Mouse (Mus musculus): ENCODE data around the gene Acpp. TPM values are rescaled to one million over a fixed set of nuclear protein-coding genes. Genes with fewer than 3 reads are reported as not detected.

Acpp gene
- polyA plus RNA-seq, 1 experiment from 2014 or later, result 0.10 TPM

DNA sequence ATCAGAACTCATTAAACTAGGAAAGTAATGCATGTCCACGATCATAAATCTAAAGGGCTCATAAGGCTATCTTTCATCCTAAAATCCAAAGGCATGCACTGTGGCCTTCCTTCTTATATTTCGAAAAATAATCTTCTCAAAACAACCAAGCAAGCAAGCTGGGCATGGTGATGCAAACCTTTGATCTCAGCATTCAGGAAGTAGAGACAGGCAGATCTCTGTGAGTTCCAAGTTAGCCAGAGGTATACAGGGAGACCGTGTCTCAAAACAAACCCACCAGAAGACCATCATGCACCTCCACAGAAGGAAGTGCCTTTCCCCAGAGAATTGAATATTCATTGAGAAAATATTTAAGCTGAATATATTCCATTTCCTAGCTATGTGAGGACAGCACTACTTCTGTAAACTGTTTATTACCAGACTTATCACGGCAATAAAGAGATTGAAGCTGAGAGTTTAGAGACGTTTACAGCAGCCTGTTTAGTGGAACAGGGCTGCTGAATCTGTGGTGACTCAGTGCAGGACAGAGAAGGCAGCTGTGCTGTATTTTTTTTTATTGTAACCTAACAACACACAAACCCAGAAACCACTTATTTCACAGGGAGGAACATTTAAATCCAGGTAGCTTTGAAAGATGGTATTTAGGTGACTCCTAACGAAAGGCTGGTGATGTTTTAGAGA is 90.1 kb downstream of the Acpp start:
- H3K9me3 ChIP-seq (replicated peaks), result no peaks in the 10 kb centered on the region
- H3K27me3 ChIP-seq, result no peaks in the 10 kb centered on the region
- no peak for ATAC-seq (replicated peaks; ENCODE audit: insufficient number of reproducible peaks, insufficient read depth, low FRiP score, low read depth)
- WGBS, result 65% methylated on average over 6 of the region's 6 CpGs
- no peak overlapping the region for H3K9ac ChIP-seq
- H3K27ac ChIP-seq, result no peak overlapping the region
- H3K4me2 ChIP-seq, result no peak overlapping the region
- H3K4me3 ChIP-seq, result no peak overlapping the region
- peaks cover 8% of the 10 kb centered on the region for H3K4me1 ChIP-seq (replicated peaks)
- peaks cover 8% of the 10 kb centered on the region for H3K36me3 ChIP-seq

DNA sequence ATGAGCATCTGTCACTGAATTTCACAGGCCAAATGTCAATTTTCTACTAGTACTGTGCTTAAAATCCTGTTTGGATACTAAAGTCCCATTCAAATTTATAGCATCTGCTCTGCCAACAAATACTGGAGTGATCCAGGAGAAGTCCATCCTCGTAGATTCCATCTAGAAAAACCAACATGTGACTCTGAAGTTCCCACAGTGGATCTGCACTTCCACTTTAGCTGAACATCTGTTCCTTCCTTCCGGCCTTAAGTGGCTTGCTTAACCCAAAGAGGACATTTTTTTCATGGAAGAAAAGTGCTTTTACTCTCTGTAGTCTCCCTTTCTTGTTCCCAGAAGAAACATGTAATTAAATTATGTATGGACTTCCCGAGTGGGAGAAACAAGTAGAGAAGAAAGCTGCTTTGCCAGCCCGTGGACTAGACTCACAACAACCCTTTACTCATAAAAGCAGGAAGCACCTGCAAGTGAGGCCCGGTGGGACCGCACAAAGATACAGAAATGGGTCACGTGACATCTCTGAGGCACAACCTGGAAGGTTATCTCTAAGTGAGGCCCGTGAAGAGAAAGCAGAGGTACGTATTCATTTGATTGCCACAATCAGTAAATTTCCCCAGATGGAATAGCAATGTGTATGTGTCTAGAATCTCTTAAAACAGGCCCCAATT is 93.6 kb downstream of the Acpp start:
- WGBS, result 64% methylated on average over 9 of the region's 9 CpGs
- Histone ChIP-seq H3K4me2 (no peak overlapping the region), H3K4me1 (replicated peaks) (no peaks in the 10 kb centered on the region; the same call in 1 of the 2 replicates), H3K36me3 (peaks cover 8% of the 10 kb centered on the region), H3K27me3 (no peaks in the 10 kb centered on the region), H3K9me3 (replicated peaks) (no peaks in the 10 kb centered on the region), H3K27ac (no peak overlapping the region), H3K9ac (no peak overlapping the region), H3K4me3 (no peak overlapping the region)
- no peak for ATAC-seq (replicated peaks; ENCODE audit: insufficient number of reproducible peaks, insufficient read depth, low FRiP score, low read depth)

DNA sequence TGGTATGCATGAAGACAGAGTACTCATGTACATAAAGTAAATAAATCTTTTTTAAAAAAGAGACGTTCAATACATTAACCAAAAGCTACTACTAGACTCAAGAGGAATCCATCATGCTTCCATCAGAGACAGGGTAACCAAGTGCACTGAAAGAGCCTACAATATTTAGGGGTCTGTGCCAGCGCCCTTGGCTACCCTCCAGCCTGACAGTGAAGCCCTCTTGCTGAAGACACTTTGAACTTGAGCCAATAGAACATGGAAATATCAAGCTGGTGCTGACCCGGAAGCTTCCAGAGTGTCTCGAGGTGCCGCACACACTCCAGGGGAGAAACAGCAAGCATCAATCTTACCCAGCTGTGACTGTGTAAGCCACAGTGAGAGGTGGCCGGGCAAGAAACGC is 97.4 kb downstream of the Acpp start:
- H3K27ac ChIP-seq, result no peak overlapping the region
- H3K9me3 ChIP-seq (replicated peaks), result no peaks in the 10 kb centered on the region
- H3K36me3 ChIP-seq, result peaks cover 12% of the 10 kb centered on the region
- WGBS, result 81% methylated on average over 7 of the region's 7 CpGs
- no peak overlapping the region for H3K9ac ChIP-seq
- peaks cover 12% of the 10 kb centered on the region for H3K4me1 ChIP-seq (replicated peaks)
- ATAC-seq (replicated peaks; ENCODE audit: insufficient number of reproducible peaks, insufficient read depth, low FRiP score, low read depth), result no peak
- H3K27me3 ChIP-seq, result no peaks in the 10 kb centered on the region
- H3K4me3 ChIP-seq, result no peak overlapping the region
- H3K4me2 ChIP-seq, result no peak overlapping the region

DNA sequence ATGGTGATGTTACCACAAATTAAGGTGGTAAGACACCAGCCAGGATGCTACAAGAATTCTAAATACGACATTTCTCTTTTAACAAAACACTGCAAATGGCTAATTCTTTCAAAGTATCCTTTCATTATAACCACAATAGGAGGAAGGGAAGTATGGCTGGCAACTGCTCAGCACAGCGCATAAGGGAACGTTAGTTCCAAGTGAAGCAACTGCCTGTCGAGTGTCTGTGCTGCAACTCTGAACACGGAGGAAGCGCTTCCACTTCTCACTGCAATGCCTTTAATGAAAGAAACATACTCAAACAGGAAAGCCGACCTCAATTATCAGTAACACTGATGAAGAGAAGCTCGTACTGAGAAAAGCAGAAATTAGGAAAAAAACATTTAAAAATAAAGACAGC is 98.5 kb downstream of the Acpp start:
- Histone ChIP-seq H3K27me3 (no peaks in the 10 kb centered on the region), H3K4me3 (no peak overlapping the region), H3K9ac (no peak overlapping the region), H3K27ac (no peak overlapping the region), H3K9me3 (replicated peaks) (no peaks in the 10 kb centered on the region), H3K4me2 (no peak overlapping the region), H3K36me3 (peaks cover 12% of the 10 kb centered on the region), H3K4me1 (replicated peaks) (peaks cover 20% of the 10 kb centered on the region)
- ATAC-seq (replicated peaks; ENCODE audit: insufficient number of reproducible peaks, insufficient read depth, low FRiP score, low read depth), result no peak
- WGBS, result 91% methylated on average over 8 of the region's 8 CpGs

Other genes with a start within 250 kb of the Acpp start
- 5.5 and 7.8 TPM in 2 replicates for gene Ackr4, start 210.8 kb downstream of the Acpp start, polyA plus RNA-seq (2015; fragmentation: Nextera tagmentation; extraction: Ambion mirVana)
- 14.8 and 17.0 TPM in 2 replicates for gene Dnajc13, start 74.8 kb downstream of the Acpp start, polyA plus RNA-seq (2015; fragmentation: Nextera tagmentation; extraction: Ambion mirVana)
- 0.06 and 0.14 TPM in 2 replicates for gene Cpne4, start 209.5 kb upstream of the Acpp start, polyA plus RNA-seq (2015; fragmentation: Nextera tagmentation; extraction: Ambion mirVana)